Mouse (Mus musculus) ovary, adult 10 weeks (tissue): ENCODE measurements around the gene Trip13. TPM values are rescaled to one million over a fixed set of nuclear protein-coding genes. Genes with fewer than 3 reads are reported as not detected.

Source experiments
- polyA plus RNA-seq: library from polyadenylated mRNA; stranded (reverse); fragments of 350-450 nt; fragmentation: Illumina TruSeq; extraction: RNeasy Lipid Tissue Mini Kit (QIAGEN cat#74804); gene quantifications from one replicate; pipeline ENCODE4 v1.2.3, GENCODE M21; 2014

The Trip13 gene
- polyA plus RNA-seq = 32.4 TPM

DNA sequence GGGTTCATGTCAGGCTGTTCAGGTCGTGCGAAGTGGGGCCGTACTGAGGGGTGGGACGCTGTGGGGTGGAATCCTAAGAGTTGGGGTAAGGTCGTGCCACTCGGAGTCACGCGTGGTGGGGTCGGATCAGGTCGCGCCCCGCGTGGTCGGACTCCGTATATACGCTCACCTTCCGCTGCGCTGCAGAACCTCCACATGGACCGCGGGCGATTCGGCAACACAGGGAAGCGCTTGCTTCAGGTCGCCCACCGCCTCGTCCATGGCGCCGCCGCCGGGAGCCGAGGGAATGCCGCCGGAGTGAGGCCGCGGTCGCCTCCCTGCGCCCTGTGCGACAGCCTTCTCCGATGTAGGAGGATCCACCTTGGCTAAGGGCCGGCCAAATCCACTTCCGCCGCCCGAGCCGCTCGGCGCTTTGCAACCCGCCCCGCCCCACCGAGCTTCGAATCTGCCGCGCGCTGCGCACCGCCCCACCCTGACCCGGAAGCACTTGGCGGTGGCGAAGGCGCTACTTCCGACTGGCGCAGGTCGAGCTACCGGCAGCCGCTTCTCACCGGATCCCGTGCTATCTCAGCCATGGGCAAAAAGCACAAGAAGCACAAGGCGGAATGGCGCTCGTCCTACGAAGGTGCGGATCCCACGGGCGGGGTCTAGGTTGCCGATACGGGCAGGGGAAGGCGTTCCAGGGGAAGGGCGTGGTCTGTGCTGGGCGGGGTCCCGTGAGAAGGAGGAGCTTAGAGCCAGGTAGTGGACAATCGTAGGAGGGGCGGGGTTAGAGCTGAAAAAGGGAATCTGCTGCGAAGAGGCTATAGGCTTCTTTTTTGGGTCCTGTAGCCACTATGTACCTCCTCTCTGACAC, at the start of gene Trip13, which contains the start of gene Brd9:
Trip13 (minus strand) TSS at position 464 of the 856 bp plus-strand sequence.
Brd9 (plus strand) TSS at position 491 of the 856 bp plus-strand sequence.

GRCm38 (mm10) chr13:73963551-73963950, 26.0 kb upstream of the Trip13 start, which contains the start of gene Zdhhc11:
Zdhhc11 (plus strand) TSS chr13:73963851.

Other genes starting within 250 kb of the Trip13 start
- not detected for gene Slc6a19, start 232.9 kb downstream of the Trip13 start, polyA plus RNA-seq
- gene Slc12a7, start 204.7 kb downstream of the Trip13 start, polyA plus RNA-seq = 10.7 TPM
- 3.5 TPM for gene Nkd2, start 90.2 kb downstream of the Trip13 start, polyA plus RNA-seq
- 36.2 TPM for gene Brd9, start within 50 bp of the Trip13 start, polyA plus RNA-seq
- gene Zdhhc11, start 26.1 kb upstream of the Trip13 start, polyA plus RNA-seq = not detected
- gene Tppp, start 71.6 kb upstream of the Trip13 start, polyA plus RNA-seq = 6.2 TPM
- gene Cep72, start 124.5 kb upstream of the Trip13 start, polyA plus RNA-seq = 10.5 TPM
- 3.8 TPM for gene Slc9a3, start 183.7 kb upstream of the Trip13 start, polyA plus RNA-seq